ENCODE assay signal across 17 mouse cellular contexts in genomic region chr15:84226918-84227317, GRCm38 (mm10). TPM values are rescaled to one million over a fixed set of nuclear protein-coding genes. Genes with fewer than 3 reads are reported as not detected.
A peak's percentile ranks its signal among the peaks of the same experiment; 100 is the strongest.
DNase-seq lines count a peak whose midpoint lies in the region; ATAC-seq lines count a peak whose summit lies in the region.
"Had no signal": no experiment of that assay in that cellular context is flagged by ENCODE, and none has a peak within 500 bp of the region (broad histone marks: within the 10 kb centered on the region; RNA-seq: fewer than 3 reads in every experiment).

No protein-coding gene starts in this region.

- intact Hi-C loops in left cerebral cortex, postnatal 10 days (cut with DNase I), result no loop called here

- H3K4me1 ChIP-seq in neural tube, embryonic 11.5 days (ENCODE audit: control insufficient read depth, insufficient read depth, low read length), result peaks cover 16% of the 10 kb centered on the region
- peaks cover 59% of the 10 kb centered on the region for H3K4me1 ChIP-seq in hindbrain, embryonic 12.5 days
- peaks cover 44% of the 10 kb centered on the region for H3K4me1 ChIP-seq in midbrain, embryonic 12.5 days
- peaks cover 39% of the 10 kb centered on the region for H3K4me1 ChIP-seq in neural tube, embryonic 14.5 days (ENCODE audit: control insufficient read depth, insufficient read depth, low read length)
- H3K4me1 ChIP-seq in liver, embryonic 12.5 days, result peaks cover 26% of the 10 kb centered on the region

- H3K27me3 ChIP-seq in neural tube, embryonic 11.5 days (ENCODE audit: control insufficient read depth, insufficient read depth, low read length), result no peaks in the 10 kb centered on the region
- H3K27me3 ChIP-seq in hindbrain, embryonic 12.5 days, result 0 out of 2 replicates have a peak, but pooled peaks cover 4% of the 10 kb centered on the region
- peaks cover 14% of the 10 kb centered on the region for H3K27me3 ChIP-seq in midbrain, embryonic 12.5 days
- no peaks in the 10 kb centered on the region for H3K27me3 ChIP-seq in neural tube, embryonic 14.5 days (ENCODE audit: control insufficient read depth, insufficient read depth, low read length)
- peaks cover 25% of the 10 kb centered on the region for H3K27me3 ChIP-seq in liver, embryonic 12.5 days (replicated peaks)
- H3K27me3 ChIP-seq: heart, embryonic 12.5 days had no signal

- no peaks in the 10 kb centered on the region for H3K9me3 ChIP-seq in neural tube, embryonic 11.5 days (ENCODE audit: control insufficient read depth, low read length)
- H3K9me3 ChIP-seq in hindbrain, embryonic 12.5 days (replicated peaks), result no peaks in the 10 kb centered on the region
- no peaks in the 10 kb centered on the region for H3K9me3 ChIP-seq in midbrain, embryonic 12.5 days
- H3K9me3 ChIP-seq in neural tube, embryonic 14.5 days (ENCODE audit: control insufficient read depth, low read length), result no peaks in the 10 kb centered on the region
- H3K9me3 ChIP-seq in liver, embryonic 12.5 days (replicated peaks), result no peaks in the 10 kb centered on the region
- H3K9me3 ChIP-seq: heart, embryonic 12.5 days; kidney, embryonic 15.5 days had no signal

- H3K36me3 ChIP-seq in neural tube, embryonic 11.5 days (ENCODE audit: control insufficient read depth, insufficient read depth, low read length), result no peaks in the 10 kb centered on the region
- no peaks in the 10 kb centered on the region for H3K36me3 ChIP-seq in hindbrain, embryonic 12.5 days
- no peaks in the 10 kb centered on the region for H3K36me3 ChIP-seq in midbrain, embryonic 12.5 days
- H3K36me3 ChIP-seq in neural tube, embryonic 14.5 days (ENCODE audit: control insufficient read depth, insufficient read depth, low read length), result no peaks in the 10 kb centered on the region
- H3K36me3 ChIP-seq in liver, embryonic 12.5 days, result no peaks in the 10 kb centered on the region
- H3K36me3 ChIP-seq: heart, embryonic 12.5 days; kidney, embryonic 15.5 days had no signal

- WGBS in neural tube, embryonic 11.5 days, result 62% methylated on average over 15 of the region's 15 CpGs
- whole genome bisulfite sequencing in hindbrain, embryonic 12.5 days, result 46% methylated on average over 15 of the region's 15 CpGs
- WGBS in midbrain, embryonic 12.5 days, result 41% methylated on average over 15 of the region's 15 CpGs
- 23% methylated on average over 15 of the region's 15 CpGs for WGBS in neural tube, embryonic 14.5 days
- 79% methylated on average over 15 of the region's 15 CpGs for WGBS in liver, embryonic 12.5 days (ENCODE audit: insufficient replicate concordance)

- peak; percentile 65 for DNase-seq in neural tube, embryonic 11.5 days (ENCODE audit: low spot score)
- no peak for DNase-seq in neural tube, embryonic 10.5 days (ENCODE audit: extremely low spot score, low spot score)
- no peak for DNase-seq in right cerebral cortex, postnatal 10 days (ENCODE audit: low spot score in 2 of 2)
- no peak for DNase-seq in left cerebral cortex, postnatal 10 days (ENCODE audit: extremely low spot score in 1 of 2, low spot score in 2 of 2)
- DNase-seq: adrenal gland, postnatal 36 days; heart, postnatal 36 days; lung, adult 2 months; lung, postnatal 4 days; right cerebral cortex, adult 18-20 months; thymus, postnatal 14 days had no signal

- ATAC-seq in neural tube, embryonic 11.5 days (ENCODE audit: insufficient read depth, low FRiP score, low TSS enrichment), result peak; percentile 49; the same call in 1 of the 2 replicates
- peak; percentile 73 for ATAC-seq in hindbrain, embryonic 12.5 days (ENCODE audit: low FRiP score)
- ATAC-seq in midbrain, embryonic 12.5 days (ENCODE audit: low FRiP score, low read depth), result peak; percentile 80
- peak; percentile 68; the same call in 1 of the 2 replicates for ATAC-seq in neural tube, embryonic 14.5 days (ENCODE audit: low read depth)
- ATAC-seq in liver, embryonic 12.5 days, result no peak
- ATAC-seq: intestine, embryonic 16.5 days had no signal

- peak overlapping the region; percentile 51; the same call in 1 of the 2 replicates for H3K27ac ChIP-seq in neural tube, embryonic 11.5 days (ENCODE audit: low read depth, low read length)
- H3K27ac ChIP-seq in hindbrain, embryonic 12.5 days, result peak overlapping the region; percentile 60
- H3K27ac ChIP-seq in midbrain, embryonic 12.5 days (replicated peaks), result peak overlapping the region; percentile 85
- H3K27ac ChIP-seq in neural tube, embryonic 14.5 days (ENCODE audit: low read depth, low read length), result peak overlapping the region; percentile 55
- no peak overlapping the region for H3K27ac ChIP-seq in liver, embryonic 12.5 days
- H3K27ac ChIP-seq: kidney, embryonic 15.5 days had no signal

- no peak overlapping the region for H3K9ac ChIP-seq in neural tube, embryonic 11.5 days (ENCODE audit: low read length)
- no peak overlapping the region for H3K9ac ChIP-seq in hindbrain, embryonic 12.5 days
- H3K9ac ChIP-seq in midbrain, embryonic 12.5 days (replicated peaks), result no peak overlapping the region
- H3K9ac ChIP-seq in neural tube, embryonic 14.5 days (replicated peaks; ENCODE audit: low read depth, low read length), result no peak overlapping the region
- no peak overlapping the region for H3K9ac ChIP-seq in liver, embryonic 12.5 days
- H3K9ac ChIP-seq: heart, embryonic 12.5 days; kidney, embryonic 15.5 days had no signal

- H3K4me2 ChIP-seq in neural tube, embryonic 11.5 days (ENCODE audit: low read depth), result no peak overlapping the region
- no peak overlapping the region for H3K4me2 ChIP-seq in hindbrain, embryonic 12.5 days (replicated peaks)
- H3K4me2 ChIP-seq in midbrain, embryonic 12.5 days (replicated peaks), result peak overlapping the region; percentile 21
- no peak overlapping the region for H3K4me2 ChIP-seq in neural tube, embryonic 14.5 days (ENCODE audit: low read depth, low read length)
- no peak overlapping the region for H3K4me2 ChIP-seq in liver, embryonic 12.5 days
- H3K4me2 ChIP-seq: heart, embryonic 12.5 days; kidney, embryonic 15.5 days had no signal

- H3K4me3 ChIP-seq in neural tube, embryonic 11.5 days (ENCODE audit: low read depth, low read length), result no peak overlapping the region
- H3K4me3 ChIP-seq in hindbrain, embryonic 12.5 days, result no peak overlapping the region
- no peak overlapping the region for H3K4me3 ChIP-seq in midbrain, embryonic 12.5 days
- no peak overlapping the region for H3K4me3 ChIP-seq in neural tube, embryonic 14.5 days (ENCODE audit: low read depth, low read length)
- H3K4me3 ChIP-seq in liver, embryonic 12.5 days, result no peak overlapping the region
- H3K4me3 ChIP-seq: heart, embryonic 12.5 days; kidney, embryonic 15.5 days had no signal

RNA-seq across cellular contexts. Expression of gene Parvb, which starts 4.9 kb away (rescaled TPM):
- polyA plus RNA-seq in neural tube, embryonic 11.5 days (2014; fragmentation: Nextera tagmentation; extraction: Ambion mirVana), result 10.4 and 12.1 TPM in 2 replicates
- polyA plus RNA-seq in hindbrain, embryonic 12.5 days (2016; fragmentation: Nextera tagmentation; extraction: Ambion mirVana), result 5.0 and 6.5 TPM in 2 replicates
- 5.9 and 6.5 TPM in 2 replicates for polyA plus RNA-seq in midbrain, embryonic 12.5 days (2016; fragmentation: Nextera tagmentation; extraction: Ambion mirVana)
- polyA plus RNA-seq in neural tube, embryonic 14.5 days (2014; fragmentation: Nextera tagmentation; extraction: Ambion mirVana), result 3.3 and 5.7 TPM in 2 replicates
- 7.5 and 10.0 TPM in 2 replicates for polyA plus RNA-seq in liver, embryonic 12.5 days (2016; fragmentation: Nextera tagmentation; extraction: Ambion mirVana)
- 10 to 100 TPM; 28.2 to 30.5 TPM for total RNA-seq in left cerebral cortex, postnatal 10 days (2021)

RNA-seq across cellular contexts. Expression of gene Samm50, which starts 34.9 kb away (rescaled TPM):
- polyA plus RNA-seq in neural tube, embryonic 11.5 days (2014; fragmentation: Nextera tagmentation; extraction: Ambion mirVana), result 77.0 and 84.9 TPM in 2 replicates
- 87.8 and 94.7 TPM in 2 replicates for polyA plus RNA-seq in hindbrain, embryonic 12.5 days (2016; fragmentation: Nextera tagmentation; extraction: Ambion mirVana)
- 86.8 and 99.4 TPM in 2 replicates for polyA plus RNA-seq in midbrain, embryonic 12.5 days (2016; fragmentation: Nextera tagmentation; extraction: Ambion mirVana)
- polyA plus RNA-seq in neural tube, embryonic 14.5 days (2014; fragmentation: Nextera tagmentation; extraction: Ambion mirVana), result 55.2 and 63.2 TPM in 2 replicates
- polyA plus RNA-seq in liver, embryonic 12.5 days (2016; fragmentation: Nextera tagmentation; extraction: Ambion mirVana), result 110 and 112 TPM in 2 replicates
- total RNA-seq in left cerebral cortex, postnatal 10 days (2021), result 10 to 100 TPM; 93.8 to 94.3 TPM

RNA-seq across cellular contexts. Expression of gene Pnpla3, which starts 59.3 kb away (rescaled TPM):
- polyA plus RNA-seq in neural tube, embryonic 11.5 days (2014; fragmentation: Nextera tagmentation; extraction: Ambion mirVana), result 0.29 and 0.97 TPM in 2 replicates
- 2.7 and 3.0 TPM in 2 replicates for polyA plus RNA-seq in hindbrain, embryonic 12.5 days (2016; fragmentation: Nextera tagmentation; extraction: Ambion mirVana)
- polyA plus RNA-seq in midbrain, embryonic 12.5 days (2016; fragmentation: Nextera tagmentation; extraction: Ambion mirVana), result 4.1 and 4.4 TPM in 2 replicates
- 6.0 and 6.1 TPM in 2 replicates for polyA plus RNA-seq in neural tube, embryonic 14.5 days (2014; fragmentation: Nextera tagmentation; extraction: Ambion mirVana)
- polyA plus RNA-seq in liver, embryonic 12.5 days (2016; fragmentation: Nextera tagmentation; extraction: Ambion mirVana), result 1.4 and 1.5 TPM in 2 replicates
- 10 to 100 TPM; 13.1 to 16.3 TPM for total RNA-seq in left cerebral cortex, postnatal 10 days (2021)
